Mouse (Mus musculus): ENCODE data around the gene Emilin2. TPM values are rescaled to one million over a fixed set of nuclear protein-coding genes. Genes with fewer than 3 reads are reported as not detected.
"Not testable (repeated sequence)": the region's sequence is repeated elsewhere in the genome, so short reads cannot be mapped to it uniquely, and the experiment has no call there.

Emilin2 gene
- 1 to 10 TPM; 2.4 to 2.7 TPM for total RNA-seq (2021)

DNA sequence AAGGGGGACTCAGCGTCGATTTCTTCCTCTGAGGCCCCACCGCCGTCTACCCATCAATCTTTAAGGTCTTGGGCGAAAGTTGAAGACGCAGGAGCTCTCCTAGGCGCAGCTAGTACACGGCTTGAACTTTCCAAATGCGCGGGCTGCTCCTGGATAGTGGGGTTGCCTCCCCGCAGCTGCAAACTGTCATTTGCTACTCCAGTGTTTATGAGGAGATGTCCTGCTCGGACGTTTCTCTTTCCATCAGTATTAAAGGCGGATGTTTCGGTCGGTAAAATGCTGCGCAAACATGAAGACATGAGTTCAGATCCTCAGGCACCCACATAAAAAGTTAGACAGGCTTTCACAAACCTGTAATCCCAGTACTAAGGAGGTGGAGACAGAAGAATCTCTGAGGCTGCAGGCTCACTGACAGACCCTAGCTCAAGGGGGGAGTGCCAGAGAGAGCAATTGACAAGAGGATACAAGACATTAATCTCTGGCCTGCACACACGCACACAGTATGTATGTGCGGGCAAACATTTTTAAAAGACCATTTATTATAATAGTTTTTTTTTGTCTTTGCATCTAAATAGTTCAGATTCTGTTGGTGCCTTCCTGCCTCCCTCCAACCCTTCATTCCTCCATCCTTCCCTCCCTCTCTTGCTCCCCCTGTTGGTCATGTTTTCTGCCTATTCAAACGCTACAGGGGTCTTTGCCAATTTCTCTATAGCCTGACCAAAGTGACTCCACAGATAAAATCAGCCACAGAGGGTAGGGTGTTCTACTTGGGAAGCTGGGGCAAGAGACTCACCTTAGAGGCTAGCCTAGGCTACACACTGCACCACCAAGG lies at the start of gene Emilin2:
Emilin2 (minus strand) TSS at position 639 of the 832 bp plus-strand sequence.
- no peak for DNase-seq (ENCODE audit: extremely low spot score in 1 of 2, low spot score in 2 of 2)
- intact Hi-C loops (cut with DNase I): no loop called here

DNA sequence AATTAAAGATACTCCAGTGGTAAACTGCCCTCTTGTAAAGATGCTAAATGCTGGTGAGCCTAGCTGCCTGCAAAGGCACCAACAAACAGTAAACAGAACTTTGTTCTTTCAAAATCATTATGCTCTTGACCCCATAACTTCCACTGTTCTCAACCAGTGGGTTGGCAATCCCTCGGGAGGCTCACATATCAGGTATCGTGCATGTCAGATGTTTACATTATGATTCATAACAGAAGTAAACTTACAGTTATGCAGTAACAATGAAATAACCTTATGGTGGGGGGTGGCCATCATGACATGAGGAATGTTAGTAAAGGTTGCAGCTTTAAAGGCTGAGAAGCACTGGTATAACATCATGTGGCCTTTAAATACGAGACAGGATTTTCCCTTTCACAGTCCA lies 43.7 kb upstream of the Emilin2 start:
- intact Hi-C loops (cut with DNase I): no loop called here
- DNase-seq (ENCODE audit: extremely low spot score in 1 of 2, low spot score in 2 of 2): no peak

DNA sequence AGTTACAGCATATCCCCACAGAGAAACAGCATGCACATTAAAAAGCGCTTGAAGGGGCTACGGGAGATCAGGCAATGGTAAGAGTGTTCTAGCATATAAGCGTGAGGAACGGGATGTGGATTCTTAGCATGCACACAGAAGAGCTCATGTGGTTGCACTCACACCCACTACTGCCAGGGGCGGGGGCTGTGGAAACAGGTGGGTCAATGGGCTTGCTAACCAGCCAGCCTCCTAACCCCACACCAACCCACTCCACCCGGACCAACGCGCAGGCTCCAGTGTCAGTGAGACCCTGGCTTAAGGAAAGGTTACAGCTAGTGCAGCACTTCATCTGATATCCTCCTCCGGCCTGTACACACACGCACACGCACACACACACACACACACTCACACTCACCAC lies 42.4 kb upstream of the Emilin2 start:
- intact Hi-C loops (cut with DNase I): no loop called here
- no peak for DNase-seq (ENCODE audit: extremely low spot score in 1 of 2, low spot score in 2 of 2)

DNA sequence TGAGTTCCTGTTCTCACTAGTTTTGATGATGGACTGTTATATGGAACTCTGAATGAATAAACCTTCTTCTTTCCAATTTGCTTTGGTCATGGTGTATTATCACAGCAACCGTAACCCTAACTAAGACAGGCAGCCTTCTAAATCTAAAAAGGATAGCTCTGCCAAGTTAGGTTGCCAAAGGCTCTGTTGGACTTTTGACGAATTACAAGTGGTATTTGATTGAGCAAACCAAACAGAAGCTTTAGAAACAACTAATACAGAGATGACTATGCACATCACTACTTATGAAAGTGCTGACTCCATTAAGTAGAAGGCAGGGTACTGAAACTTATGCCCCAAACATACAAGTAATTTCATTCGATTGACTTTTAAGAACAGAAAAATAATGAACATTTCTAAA lies 36.4 kb upstream of the Emilin2 start:
- DNase-seq (ENCODE audit: extremely low spot score in 1 of 2, low spot score in 2 of 2): no peak
- intact Hi-C loops (cut with DNase I): no loop called here

DNA sequence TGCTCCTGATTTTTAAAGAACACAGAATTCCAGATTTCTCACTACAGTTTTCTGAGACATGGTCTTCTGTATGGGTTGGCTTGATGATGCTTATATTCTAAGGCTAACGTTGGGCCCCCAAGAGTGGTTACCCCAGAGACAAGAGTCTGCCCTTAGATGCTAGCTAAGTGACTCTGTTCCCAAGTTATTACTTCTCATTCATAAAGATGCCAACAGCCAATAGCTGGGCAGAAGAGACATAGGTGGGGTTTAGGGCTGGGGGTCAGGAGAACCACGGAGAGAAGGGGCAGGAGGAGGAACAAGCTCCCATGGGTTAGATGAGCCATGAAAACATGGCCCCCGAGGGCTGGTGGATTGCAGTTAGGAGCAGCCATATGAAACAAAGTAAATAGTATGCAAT lies 30.2 kb upstream of the Emilin2 start:
- intact Hi-C loops (cut with DNase I): no loop called here
- no peak for DNase-seq (ENCODE audit: extremely low spot score in 1 of 2, low spot score in 2 of 2)

DNA sequence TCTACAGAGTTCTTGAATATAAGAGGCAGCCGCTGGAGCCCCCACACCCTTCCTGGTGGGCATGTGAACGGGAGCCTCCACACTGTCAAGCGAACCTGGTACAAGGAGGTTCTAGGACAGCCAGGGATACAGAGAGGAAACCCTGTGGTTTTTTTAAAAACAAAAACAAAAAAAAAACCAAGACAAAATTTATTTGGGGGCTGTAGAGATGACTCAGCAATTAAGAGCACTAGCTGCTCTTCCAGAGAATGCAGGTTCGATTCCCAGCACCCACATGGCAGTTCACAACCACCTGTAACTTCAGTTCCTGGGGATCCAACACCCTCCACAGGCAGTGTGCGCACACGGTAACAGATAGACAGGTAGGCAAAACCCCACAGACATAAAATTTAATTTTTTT lies 26.8 kb upstream of the Emilin2 start:
- no peak for DNase-seq (ENCODE audit: extremely low spot score in 1 of 2, low spot score in 2 of 2)
- intact Hi-C loops (cut with DNase I): no loop called here

DNA sequence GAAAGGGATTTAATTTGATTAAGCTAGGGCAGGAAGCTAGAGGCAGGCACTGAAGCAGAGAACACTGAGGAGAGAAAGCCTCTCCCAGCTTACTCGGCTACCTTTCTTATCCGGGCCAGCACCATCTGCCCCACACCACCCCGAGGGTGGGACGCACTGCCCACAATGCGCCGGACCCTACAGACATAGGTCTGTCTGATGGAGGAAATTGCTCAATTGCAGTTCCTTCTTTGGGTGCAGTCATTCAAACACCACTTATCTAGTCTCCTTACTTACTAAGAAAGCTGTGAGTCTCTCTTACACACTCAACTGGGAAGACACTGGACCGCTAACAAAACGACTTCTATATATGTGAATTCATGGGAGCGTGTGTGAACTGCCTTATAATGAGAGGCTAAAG lies 25.8 kb upstream of the Emilin2 start:
- no peak for DNase-seq (ENCODE audit: extremely low spot score in 1 of 2, low spot score in 2 of 2)
- intact Hi-C loops (cut with DNase I): no loop called here

DNA sequence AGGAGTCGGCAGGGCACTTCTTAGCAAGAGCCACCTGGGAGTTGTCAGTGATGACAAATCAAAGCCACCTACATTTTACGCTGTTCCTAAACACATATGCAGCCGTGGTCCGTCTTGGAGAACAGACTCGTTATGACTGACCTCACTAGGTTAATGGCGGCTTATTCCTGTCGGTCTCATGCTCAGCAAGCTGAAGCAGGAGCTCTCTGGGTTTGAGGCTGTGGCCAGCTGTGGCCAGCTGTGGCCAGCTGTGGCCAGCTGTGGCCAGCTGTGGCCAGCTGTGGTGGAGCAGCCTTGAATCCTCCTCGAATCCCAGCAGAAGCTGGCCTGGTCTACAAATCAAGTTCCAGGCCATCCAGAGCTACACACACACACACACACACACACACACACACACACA lies 24.6 kb upstream of the Emilin2 start:
- no peak for DNase-seq (ENCODE audit: extremely low spot score in 1 of 2, low spot score in 2 of 2)
- intact Hi-C loops (cut with DNase I): no loop called here

DNA sequence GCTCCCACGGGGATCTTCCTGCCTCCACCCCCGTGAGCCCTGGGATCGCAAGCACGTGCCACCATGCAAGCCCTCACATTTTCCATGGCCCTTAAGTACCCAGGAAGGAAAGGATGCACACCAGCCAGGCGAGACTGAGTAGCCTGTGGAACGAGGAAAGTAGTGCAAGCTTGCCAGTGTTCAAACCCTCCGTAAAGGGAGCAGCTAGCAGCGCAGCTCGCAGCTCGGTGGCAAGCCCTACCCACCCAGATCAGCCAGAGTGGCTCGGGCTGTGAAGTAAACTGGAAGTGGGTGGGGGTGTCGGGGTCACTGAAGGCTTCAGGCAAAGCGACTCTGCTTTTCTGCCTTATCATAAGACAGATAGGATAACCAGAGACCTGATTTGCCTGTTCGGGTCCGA lies 20.5 kb upstream of the Emilin2 start:
- intact Hi-C loops (cut with DNase I): no loop called here
- no peak for DNase-seq (ENCODE audit: extremely low spot score in 1 of 2, low spot score in 2 of 2)

DNA sequence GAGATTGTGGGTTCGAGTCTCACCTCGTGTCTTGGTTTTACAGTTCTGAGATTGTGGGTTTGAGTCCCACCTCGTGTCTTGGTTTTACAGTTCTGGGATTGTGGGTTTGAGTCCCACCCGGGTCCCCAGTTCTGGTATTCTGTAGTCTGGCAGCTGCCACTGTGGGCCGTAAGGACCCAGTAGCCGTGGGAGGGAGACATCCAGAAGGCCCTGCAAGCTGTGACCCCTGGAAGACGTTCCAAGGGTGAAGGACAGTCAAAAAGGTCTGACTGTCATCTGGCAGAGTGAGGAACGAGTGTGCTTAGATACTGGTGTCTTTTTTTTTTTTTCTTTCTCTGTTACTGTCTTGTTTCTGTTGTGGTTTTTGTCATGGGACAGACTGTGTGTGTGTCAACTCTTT lies 9.0 kb upstream of the Emilin2 start:
- intact Hi-C loops (cut with DNase I); DNase-seq (ENCODE audit: extremely low spot score in 1 of 2, low spot score in 2 of 2): not testable (repeated sequence)

DNA sequence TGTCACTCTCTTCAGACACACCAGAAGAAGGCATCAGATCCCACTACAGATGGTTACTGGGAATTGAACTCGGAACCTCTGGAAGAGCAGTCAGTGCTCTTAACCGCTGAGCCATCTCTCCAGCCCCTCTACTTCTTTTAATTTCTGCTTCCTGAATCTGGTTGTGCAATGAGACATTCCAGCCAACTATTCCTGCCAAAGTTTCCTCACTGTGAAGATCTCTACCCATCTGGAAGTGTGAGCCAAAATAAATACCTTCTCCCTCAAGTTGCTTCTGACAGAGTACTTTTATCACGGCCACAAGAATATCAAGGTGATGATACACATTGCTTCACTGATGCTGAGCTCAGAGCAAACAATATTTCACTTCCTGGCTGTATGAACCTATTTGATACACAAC lies 7.6 kb upstream of the Emilin2 start:
- intact Hi-C loops (cut with DNase I): no loop called here
- no peak for DNase-seq (ENCODE audit: extremely low spot score in 1 of 2, low spot score in 2 of 2)

DNA sequence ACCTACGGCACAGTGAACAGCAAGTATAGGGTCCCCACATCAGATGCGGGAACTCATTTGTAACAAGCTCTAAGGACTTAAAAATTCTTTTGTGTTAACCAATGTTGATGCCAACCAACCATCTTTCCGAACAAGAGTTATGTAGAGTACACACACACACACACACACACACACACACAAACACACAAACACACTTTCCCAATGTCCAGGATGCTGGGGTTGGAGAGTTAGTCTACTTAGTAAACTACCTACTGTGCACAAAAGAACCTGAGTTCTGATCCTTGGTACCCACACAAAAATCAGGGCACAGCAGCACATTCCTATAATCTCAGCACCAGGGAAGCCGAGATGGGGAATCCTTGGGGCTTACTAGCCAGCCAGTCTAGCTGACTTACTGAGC lies 5.8 kb upstream of the Emilin2 start:
- intact Hi-C loops (cut with DNase I): no loop called here
- DNase-seq (ENCODE audit: extremely low spot score in 1 of 2, low spot score in 2 of 2): no peak

DNA sequence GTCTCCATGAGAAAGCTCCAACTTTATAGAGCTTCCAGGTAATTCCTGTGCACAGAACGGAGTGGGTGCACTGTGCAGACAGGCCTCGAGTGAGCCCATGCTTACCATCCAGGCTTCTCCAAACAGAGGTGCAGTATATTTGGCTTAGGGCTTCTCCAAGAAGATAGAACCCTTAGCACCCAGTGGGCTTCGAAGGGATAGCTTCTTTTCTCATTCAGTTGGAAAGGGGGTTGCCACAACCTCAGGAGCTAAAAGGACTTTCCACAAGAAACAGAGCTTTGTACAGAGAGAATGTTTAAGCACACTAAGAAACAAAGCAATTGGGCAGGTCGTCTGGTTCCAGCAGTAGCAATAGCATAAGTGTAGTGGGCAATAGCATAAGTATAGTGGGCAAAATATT lies 2.5 kb upstream of the Emilin2 start:
- intact Hi-C loops (cut with DNase I): no loop called here
- DNase-seq (ENCODE audit: extremely low spot score in 1 of 2, low spot score in 2 of 2): no peak

DNA sequence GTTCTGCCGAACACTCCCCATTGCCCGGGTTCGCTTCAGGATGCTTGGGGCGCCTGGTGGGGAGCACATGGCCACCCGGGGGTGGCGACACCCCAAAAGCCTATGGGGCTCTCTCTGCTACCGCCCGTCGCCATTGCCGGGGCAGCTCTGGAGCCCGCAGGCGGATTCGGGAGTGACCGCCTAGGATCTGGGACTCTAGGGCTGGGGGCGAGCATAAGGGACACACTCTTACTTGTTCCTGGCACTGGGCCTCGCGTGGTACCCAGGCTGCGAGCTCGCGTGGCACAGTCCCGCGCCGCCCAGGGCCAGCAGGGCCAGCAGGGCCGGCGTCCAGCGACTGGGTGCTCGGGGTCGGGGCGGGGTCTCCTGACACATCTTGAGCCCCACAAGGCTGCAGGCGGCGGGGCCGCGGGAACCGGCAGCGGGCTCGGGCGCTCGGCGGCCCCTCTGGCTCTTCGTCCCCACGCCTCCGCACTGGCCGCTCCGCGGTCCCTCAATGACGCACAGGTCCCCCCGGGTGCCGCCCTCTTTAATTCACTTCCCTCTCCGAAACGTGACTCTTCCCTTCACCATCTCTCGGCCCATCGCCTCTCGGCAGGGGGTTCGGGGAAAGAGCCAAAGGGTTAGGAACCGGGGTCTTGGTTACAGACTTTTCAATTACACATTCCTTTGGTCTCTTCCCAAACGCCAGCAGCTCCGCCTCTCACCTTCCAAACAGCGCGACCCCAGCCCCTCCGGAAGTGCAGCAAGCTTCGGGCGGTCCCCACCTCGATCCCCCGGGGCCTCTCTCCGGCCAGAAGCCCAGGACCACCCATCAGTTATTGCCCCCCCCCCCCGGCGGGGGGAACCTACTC lies 1.1 kb downstream of the Emilin2 start:
- peak in 1 of 2 experiments; percentile 49 for DNase-seq (ENCODE audit: extremely low spot score in 1 of 2, low spot score in 2 of 2)

DNA sequence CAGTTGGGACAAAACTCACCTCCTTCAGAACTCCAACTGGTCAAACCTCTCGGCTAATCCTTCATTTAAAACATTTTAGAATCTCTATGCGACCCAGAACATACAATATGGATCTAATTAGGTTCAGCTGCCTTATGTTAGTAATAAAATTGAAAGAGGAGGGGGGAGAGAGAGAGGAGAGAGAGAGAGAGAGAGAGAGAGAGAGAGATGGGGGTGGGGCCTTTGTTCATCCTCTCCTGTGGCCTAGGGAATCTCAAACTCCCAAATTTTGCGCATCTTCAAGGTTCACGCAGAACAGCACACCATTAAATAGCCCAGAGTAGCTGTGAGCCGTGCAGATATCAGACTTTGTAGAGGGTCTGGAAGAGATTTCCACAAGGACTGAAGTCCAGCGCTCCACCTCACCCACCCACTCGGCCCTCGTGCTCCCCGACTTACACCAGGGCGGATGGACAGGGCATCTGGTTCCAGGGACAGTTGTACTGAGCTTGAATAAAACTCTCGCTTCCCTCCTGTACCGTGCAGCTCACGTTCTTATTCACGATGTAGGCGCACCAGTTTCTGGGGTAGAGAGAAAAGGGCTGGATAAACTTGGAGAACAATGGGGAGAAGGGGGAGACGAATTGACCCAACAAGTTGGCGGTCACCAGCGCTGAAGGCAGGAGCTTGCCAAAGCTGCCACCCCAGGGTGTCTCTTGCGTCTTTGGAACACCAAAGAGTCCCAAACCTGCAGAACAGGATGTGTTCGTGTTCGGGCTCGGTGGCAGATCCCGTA lies 1.9 kb downstream of the Emilin2 start:
- intact Hi-C loops (cut with DNase I): no loop called here
- peak in 1 of 2 experiments; percentile 27 for DNase-seq (ENCODE audit: extremely low spot score in 1 of 2, low spot score in 2 of 2)

More for the DNA sequence above, 1.1 kb downstream of the Emilin2 start:
- intact Hi-C loops (cut with DNase I): no loop called here

DNA sequence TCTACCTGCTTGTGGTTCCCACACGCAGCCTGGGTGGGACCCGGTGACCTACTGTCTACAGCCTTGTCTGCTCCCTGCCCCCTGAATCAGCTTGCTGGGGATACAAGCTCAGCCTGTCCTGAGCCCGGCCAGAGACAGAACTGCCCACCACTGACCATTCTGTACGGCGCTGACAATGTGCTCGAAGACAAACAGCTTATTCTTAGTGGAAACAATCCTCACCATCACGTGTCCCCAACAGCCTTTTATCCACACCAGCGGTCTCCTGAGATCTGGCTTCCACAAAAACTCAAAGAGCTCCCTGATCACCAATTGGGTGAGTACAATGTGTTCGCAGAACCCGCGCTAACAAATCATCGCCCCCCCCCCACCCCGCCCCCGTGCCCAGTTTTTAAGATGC lies 2.6 kb downstream of the Emilin2 start:
- intact Hi-C loops (cut with DNase I): no loop called here
- no peak for DNase-seq (ENCODE audit: extremely low spot score in 1 of 2, low spot score in 2 of 2)

DNA sequence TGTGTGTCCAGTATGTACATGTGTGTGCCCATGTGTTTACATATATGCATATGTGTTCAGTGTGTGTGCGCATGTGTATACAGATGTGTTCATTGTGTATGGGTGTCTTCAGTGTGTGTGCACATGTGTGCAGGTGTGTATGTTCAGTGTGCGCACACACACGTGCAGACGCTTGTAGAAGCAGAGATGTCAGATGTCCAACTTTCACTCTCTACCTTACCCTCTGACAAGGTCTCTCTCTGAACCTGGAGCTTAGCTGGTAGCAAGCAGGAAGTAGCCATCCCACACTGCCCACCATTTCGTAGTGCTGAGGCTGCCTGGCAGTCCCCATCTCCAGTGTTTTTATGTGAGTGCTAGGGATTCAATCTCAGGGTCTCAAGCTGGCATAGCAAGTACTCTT lies 3.5 kb downstream of the Emilin2 start:
- no peak for DNase-seq (ENCODE audit: extremely low spot score in 1 of 2, low spot score in 2 of 2)

DNA sequence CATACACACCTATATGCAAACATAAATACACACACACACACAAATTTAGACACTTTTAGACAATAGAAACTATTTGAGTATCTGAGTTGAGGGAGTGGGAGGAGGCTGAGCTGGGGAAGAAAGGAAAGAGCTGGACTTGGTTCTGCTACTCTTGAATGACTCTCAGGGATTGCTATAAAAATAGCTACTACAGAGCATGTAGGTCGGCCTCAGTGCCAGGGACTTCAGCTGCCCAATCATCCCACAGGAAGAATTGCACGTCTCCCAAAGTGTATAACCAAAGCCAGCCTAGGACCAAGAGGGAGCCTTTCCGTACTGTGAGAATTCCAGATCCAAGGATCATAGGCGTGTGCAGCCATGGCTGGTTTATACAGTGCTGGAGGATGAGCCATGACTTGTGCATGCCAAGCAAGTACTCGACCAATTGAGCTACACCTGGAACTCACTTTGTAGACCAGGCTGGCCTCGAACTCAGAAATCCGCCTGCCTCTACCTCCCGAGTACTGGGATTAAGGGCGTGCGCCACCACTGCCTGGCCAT lies 4.5 kb downstream of the Emilin2 start:
- intact Hi-C loops (cut with DNase I): no loop called here
- DNase-seq (ENCODE audit: extremely low spot score in 1 of 2, low spot score in 2 of 2): no peak

More for the DNA sequence above, 3.5 kb downstream of the Emilin2 start:
- intact Hi-C loops (cut with DNase I): no loop called here

DNA sequence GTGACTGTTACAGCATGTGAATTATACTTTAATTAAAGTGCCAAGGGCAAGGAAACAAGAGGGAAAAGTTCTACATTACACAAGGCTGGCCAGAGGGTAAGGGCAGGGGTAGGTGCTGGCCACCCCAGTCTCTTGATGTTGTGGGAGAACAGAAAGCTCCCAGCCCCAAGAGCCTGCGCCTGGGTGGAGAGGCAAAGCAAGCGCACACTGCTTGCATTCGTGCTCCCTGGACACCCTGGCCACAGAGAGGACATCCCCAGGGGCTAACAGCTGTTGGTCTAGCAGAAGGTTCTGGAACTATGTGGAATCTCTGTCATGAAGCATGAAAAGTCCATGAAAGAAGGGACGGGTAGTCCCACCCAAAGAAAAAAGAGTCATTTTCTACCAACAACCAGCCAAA lies 5.1 kb downstream of the Emilin2 start:
- intact Hi-C loops (cut with DNase I): no loop called here
- no peak for DNase-seq (ENCODE audit: extremely low spot score in 1 of 2, low spot score in 2 of 2)
